Mouse (Mus musculus): ENCODE data around the gene Hoxc11. TPM values are rescaled to one million over a fixed set of nuclear protein-coding genes. Genes with fewer than 3 reads are reported as not detected.

The Hoxc11 gene
- polyA plus RNA-seq, 1 experiment from 2014 or later = not detected

DNA sequence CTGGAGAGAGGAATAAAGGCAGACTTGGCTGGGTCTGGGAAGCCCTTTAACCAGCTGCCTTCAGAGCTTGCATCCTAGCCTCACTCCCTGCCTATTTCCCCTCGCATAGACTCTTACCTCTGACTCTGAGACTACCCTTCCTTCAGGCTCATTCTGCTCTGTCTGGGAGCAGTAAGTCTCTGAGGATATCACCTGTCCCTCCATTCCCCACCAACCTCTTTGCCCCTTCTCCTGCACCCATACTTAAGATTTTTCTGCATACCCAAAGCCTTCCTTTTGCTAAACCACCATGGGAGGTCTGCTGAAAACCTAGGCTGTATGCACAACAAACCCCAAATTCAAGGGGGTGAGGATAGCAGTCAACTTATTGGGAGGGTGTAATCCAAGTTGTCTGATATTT is 25.7 kb downstream of the Hoxc11 start:
- WGBS = 0% methylated on average over 1 of the region's 1 CpGs
- H3K9ac ChIP-seq = no peak overlapping the region
- H3K4me1 ChIP-seq (ENCODE audit: insufficient read depth) = 0 out of 2 replicates have a peak, but pooled peaks cover 2% of the 10 kb centered on the region
- H3K27ac ChIP-seq (ENCODE audit: low read depth) = no peak overlapping the region
- no peak for DNase-seq
- no peaks in the 10 kb centered on the region for H3K9me3 ChIP-seq (ENCODE audit: low read depth, low read length)
- H3K36me3 ChIP-seq (ENCODE audit: insufficient read depth) = no peaks in the 10 kb centered on the region
- H3K4me2 ChIP-seq = no peak overlapping the region
- TF ChIP-seq CTCF (IDR thresholded peaks at IDR 0.05; ENCODE audit: low read depth) = no peak
- H3K4me3 ChIP-seq (ENCODE audit: low read depth, low read length) = no peak overlapping the region
- no peak for ATAC-seq (ENCODE audit: insufficient read depth)
- peaks cover 100% of the 10 kb centered on the region for H3K27me3 ChIP-seq (ENCODE audit: insufficient read depth, low read length)

DNA sequence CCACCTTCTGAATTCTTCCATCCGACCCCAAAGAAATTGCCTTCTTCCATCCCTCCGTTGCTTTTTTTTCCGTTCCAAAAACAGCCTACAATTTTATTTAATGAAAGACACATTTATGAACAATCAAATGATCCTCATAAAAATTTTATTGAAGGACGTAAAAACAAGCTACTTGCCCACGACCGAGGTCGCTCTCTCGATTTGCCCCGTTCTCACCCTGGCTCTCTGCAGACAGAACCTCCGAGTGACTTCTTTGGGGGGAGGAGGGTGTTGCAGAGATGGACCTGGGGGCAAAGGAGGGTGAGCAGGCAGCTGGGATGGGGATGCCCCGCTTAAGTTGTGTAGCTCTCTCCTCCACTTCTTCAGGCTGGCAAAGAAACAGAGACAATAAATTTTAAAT is 26.1 kb downstream of the Hoxc11 start:
- Histone ChIP-seq H3K27ac (ENCODE audit: low read depth) (no peak overlapping the region), H3K27me3 (ENCODE audit: insufficient read depth, low read length) (peaks cover 100% of the 10 kb centered on the region), H3K9me3 (ENCODE audit: low read depth, low read length) (no peaks in the 10 kb centered on the region), H3K36me3 (ENCODE audit: insufficient read depth) (no peaks in the 10 kb centered on the region), H3K4me2 (no peak overlapping the region), H3K4me3 (ENCODE audit: low read depth, low read length) (no peak overlapping the region), H3K9ac (no peak overlapping the region), H3K4me1 (ENCODE audit: insufficient read depth) (0 out of 2 replicates have a peak, but pooled peaks cover 2% of the 10 kb centered on the region)
- ATAC-seq (ENCODE audit: insufficient read depth) = no peak
- DNase-seq = no peak
- 5% methylated on average over 11 of the region's 11 CpGs for WGBS
- no peak for TF ChIP-seq CTCF (IDR thresholded peaks at IDR 0.05; ENCODE audit: low read depth)

DNA sequence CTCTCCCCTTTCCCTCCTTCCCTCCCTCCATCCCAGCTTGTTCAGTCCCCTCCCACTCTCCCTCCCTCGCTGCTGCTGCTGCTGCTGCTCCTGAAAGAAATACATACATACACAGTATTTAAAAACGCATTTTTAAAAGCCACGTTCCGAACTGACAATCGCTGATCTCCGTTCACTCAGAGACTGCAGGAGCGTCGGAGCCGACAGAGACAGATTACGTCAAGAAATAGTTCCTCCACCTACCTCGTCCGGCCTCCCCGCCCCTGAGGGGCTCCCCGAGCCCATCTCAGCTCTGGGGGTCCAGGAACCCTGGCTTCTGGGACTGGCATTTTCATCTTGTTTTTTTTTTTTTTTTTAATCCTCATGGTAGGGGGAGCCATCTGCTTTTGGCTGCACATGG is 26.7 kb downstream of the Hoxc11 start:
- H3K4me2 ChIP-seq = peak overlapping the region; percentile 46; the same call in 1 of the 2 replicates
- no peaks in the 10 kb centered on the region for H3K9me3 ChIP-seq (ENCODE audit: low read depth, low read length)
- no peak overlapping the region for H3K9ac ChIP-seq
- H3K4me1 ChIP-seq (ENCODE audit: insufficient read depth) = 0 out of 2 replicates have a peak, but pooled peaks cover 2% of the 10 kb centered on the region
- WGBS = 0% methylated on average over 14 of the region's 14 CpGs
- no peaks in the 10 kb centered on the region for H3K36me3 ChIP-seq (ENCODE audit: insufficient read depth)
- no peak overlapping the region for H3K27ac ChIP-seq (ENCODE audit: low read depth)
- TF ChIP-seq CTCF (IDR thresholded peaks at IDR 0.05; ENCODE audit: low read depth) = no peak
- H3K27me3 ChIP-seq (ENCODE audit: insufficient read depth, low read length) = peaks cover 100% of the 10 kb centered on the region
- ATAC-seq (ENCODE audit: insufficient read depth) = no peak
- peak overlapping the region; percentile 26; the same call in 1 of the 2 replicates for H3K4me3 ChIP-seq (ENCODE audit: low read depth, low read length)
- no peak for DNase-seq

DNA sequence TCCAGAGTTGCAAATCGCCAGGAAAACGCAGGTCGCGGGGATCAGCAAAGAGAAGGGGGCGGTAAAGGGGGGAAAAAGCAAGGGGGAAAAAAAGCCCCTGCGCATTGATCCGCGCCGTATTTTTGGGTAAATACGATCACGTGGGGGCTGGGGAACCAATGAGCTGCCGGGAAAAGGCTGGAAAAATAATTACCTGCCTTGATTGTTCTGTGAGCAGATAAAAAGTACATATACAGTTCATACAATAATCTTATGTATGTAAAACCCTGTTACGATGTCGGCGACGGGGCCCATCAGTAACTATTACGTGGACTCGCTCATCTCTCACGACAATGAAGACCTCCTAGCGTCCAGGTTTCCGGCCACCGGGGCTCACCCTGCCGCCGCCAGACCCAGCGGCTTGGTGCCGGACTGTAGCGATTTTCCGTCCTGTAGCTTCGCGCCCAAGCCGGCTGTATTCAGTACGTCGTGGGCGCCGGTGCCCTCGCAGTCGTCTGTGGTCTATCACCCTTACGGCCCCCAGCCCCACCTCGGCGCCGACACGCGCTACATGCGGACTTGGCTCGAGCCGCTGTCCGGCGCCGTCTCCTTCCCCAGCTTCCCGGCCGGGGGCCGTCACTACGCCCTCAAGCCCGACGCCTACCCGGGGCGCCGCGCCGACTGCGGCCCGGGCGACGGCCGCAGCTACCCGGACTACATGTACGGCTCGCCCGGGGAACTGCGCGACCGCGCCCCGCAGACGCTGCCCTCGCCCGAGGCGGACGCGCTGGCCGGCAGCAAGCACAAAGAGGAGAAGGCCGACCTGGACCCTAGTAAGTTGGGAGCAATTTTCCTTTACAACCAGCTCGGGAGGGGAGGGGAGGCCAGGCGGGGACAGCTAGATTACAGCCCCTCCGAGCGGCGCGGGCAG is 27.4 kb downstream of the Hoxc11 start:
- TF ChIP-seq CTCF (IDR thresholded peaks at IDR 0.05; ENCODE audit: low read depth) = no peak
- Histone ChIP-seq H3K27ac (ENCODE audit: low read depth) (no peak overlapping the region), H3K9ac (no peak overlapping the region), H3K4me2 (peak overlapping the region; percentile 46), H3K4me1 (ENCODE audit: insufficient read depth) (0 out of 2 replicates have a peak, but pooled peaks cover 2% of the 10 kb centered on the region), H3K4me3 (ENCODE audit: low read depth, low read length) (peak overlapping the region; percentile 26), H3K27me3 (ENCODE audit: insufficient read depth, low read length) (peaks cover 100% of the 10 kb centered on the region), H3K36me3 (ENCODE audit: insufficient read depth) (no peaks in the 10 kb centered on the region), H3K9me3 (ENCODE audit: low read depth, low read length) (no peaks in the 10 kb centered on the region)
- no peak for DNase-seq
- whole genome bisulfite sequencing = under 1% methylated on average over 88 of the region's 88 CpGs
- ATAC-seq (ENCODE audit: insufficient read depth) = 0 out of 2 replicates have a peak, but pooled peaks have one; percentile 25

DNA sequence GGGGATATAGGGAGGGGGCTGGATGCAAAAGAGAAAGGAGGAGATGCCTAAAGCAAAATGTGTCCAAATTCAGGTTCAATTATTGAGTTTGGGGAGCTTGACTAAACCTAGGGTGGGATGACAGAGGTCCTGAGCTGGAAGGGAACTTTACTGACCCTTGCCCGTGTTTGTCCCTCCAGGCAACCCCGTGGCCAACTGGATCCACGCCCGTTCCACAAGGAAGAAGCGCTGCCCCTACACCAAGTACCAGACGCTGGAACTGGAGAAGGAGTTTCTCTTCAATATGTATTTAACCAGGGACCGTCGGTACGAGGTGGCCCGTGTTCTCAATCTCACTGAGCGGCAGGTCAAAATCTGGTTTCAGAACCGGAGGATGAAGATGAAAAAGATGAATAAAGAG is 29.5 kb downstream of the Hoxc11 start:
- no peak overlapping the region for H3K4me2 ChIP-seq
- peaks cover 100% of the 10 kb centered on the region for H3K27me3 ChIP-seq (ENCODE audit: insufficient read depth, low read length)
- 2% methylated on average over 12 of the region's 12 CpGs for WGBS

DNA sequence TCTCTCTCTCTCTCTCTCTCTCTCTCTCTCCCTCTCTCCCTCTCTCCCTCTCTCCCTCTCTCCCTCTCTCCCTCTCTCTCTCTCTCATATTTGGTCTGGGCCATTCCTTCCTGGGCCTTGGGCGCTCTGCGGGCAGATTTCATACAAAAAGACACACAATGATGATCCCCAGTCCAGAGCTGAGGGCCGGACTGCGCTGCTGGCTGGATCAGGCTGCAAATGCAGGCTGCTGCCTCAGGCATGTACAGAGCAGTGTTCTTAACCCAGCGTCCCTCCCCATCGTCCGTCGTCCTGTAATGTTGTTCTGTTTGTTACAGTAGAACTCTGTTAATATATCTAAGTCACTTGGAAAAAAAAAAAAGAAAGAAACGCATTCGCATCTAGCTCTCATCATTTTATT is 30.3 kb downstream of the Hoxc11 start:
- WGBS = 3% methylated on average over 10 of the region's 10 CpGs
- H3K27me3 ChIP-seq (ENCODE audit: insufficient read depth, low read length) = peaks cover 100% of the 10 kb centered on the region
- no peak overlapping the region for H3K4me2 ChIP-seq
- H3K27ac ChIP-seq (ENCODE audit: low read depth) = no peak overlapping the region
- H3K36me3 ChIP-seq (ENCODE audit: insufficient read depth) = no peaks in the 10 kb centered on the region
- H3K9me3 ChIP-seq (ENCODE audit: low read depth, low read length) = no peaks in the 10 kb centered on the region
- H3K4me3 ChIP-seq (ENCODE audit: low read depth, low read length) = no peak overlapping the region
- no peak for TF ChIP-seq CTCF (IDR thresholded peaks at IDR 0.05; ENCODE audit: low read depth)
- no peak for DNase-seq
- no peak for ATAC-seq (ENCODE audit: insufficient read depth)
- 0 out of 2 replicates have a peak, but pooled peaks cover 2% of the 10 kb centered on the region for H3K4me1 ChIP-seq (ENCODE audit: insufficient read depth)
- no peak overlapping the region for H3K9ac ChIP-seq

More for the DNA sequence above, 29.5 kb downstream of the Hoxc11 start:
- no peak for TF ChIP-seq CTCF (IDR thresholded peaks at IDR 0.05; ENCODE audit: low read depth)
- Histone ChIP-seq H3K4me3 (ENCODE audit: low read depth, low read length) (no peak overlapping the region), H3K4me1 (ENCODE audit: insufficient read depth) (0 out of 2 replicates have a peak, but pooled peaks cover 2% of the 10 kb centered on the region), H3K36me3 (ENCODE audit: insufficient read depth) (no peaks in the 10 kb centered on the region), H3K27ac (ENCODE audit: low read depth) (no peak overlapping the region), H3K9me3 (ENCODE audit: low read depth, low read length) (no peaks in the 10 kb centered on the region), H3K9ac (no peak overlapping the region)
- DNase-seq (no peak), ATAC-seq (ENCODE audit: insufficient read depth) (no peak)

DNA sequence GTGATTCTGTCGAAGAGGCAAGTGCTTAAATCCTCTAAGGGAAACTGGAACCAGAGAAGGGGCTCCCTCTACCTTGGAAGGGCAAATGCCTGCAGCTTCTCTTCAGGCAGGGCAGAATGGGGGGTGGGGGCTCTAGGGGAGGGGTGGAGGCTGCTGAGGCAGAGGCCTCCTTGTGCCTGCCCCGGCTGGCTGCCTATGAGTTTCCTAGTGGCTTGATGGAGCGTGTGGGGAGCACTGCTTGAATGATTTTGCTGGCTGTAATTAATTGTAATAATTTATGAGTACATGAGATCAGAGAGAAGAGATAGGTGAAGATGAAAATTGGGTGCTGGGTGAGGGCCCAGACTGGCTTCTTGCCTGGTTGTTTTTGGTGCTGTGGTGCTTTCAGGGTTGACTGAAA is 30.7 kb downstream of the Hoxc11 start:
- Histone ChIP-seq H3K36me3 (ENCODE audit: insufficient read depth) (no peaks in the 10 kb centered on the region), H3K4me2 (no peak overlapping the region), H3K9ac (no peak overlapping the region), H3K27me3 (ENCODE audit: insufficient read depth, low read length) (peaks cover 100% of the 10 kb centered on the region), H3K4me1 (ENCODE audit: insufficient read depth) (0 out of 2 replicates have a peak, but pooled peaks cover 2% of the 10 kb centered on the region), H3K4me3 (ENCODE audit: low read depth, low read length) (no peak overlapping the region), H3K27ac (ENCODE audit: low read depth) (no peak overlapping the region), H3K9me3 (ENCODE audit: low read depth, low read length) (no peaks in the 10 kb centered on the region)
- 9% methylated on average over 3 of the region's 3 CpGs for WGBS
- ATAC-seq (ENCODE audit: insufficient read depth) (no peak), DNase-seq (no peak)
- no peak for TF ChIP-seq CTCF (IDR thresholded peaks at IDR 0.05; ENCODE audit: low read depth)
